Mouse (Mus musculus): Measurements from ENCODE around the gene Mapk8ip3. TPM values are rescaled to one million over a fixed set of nuclear protein-coding genes. Genes with fewer than 3 reads are reported as not detected.

The Mapk8ip3 gene
- polyA plus RNA-seq, 1 experiment from 2014 or later, result 38.3 TPM

GRCm38 (mm10) chr17:24892785-24893184 lies 44.0 kb downstream of the Mapk8ip3 start:
- ATAC-seq (ENCODE audit: insufficient number of reproducible peaks, low FRiP score, low TSS enrichment, low read depth), result no peak
- H3K9ac ChIP-seq, result no peak overlapping the region

GRCm38 (mm10) chr17:24891321-24891720 lies 45.5 kb downstream of the Mapk8ip3 start:
- H3K9me3 ChIP-seq (replicated peaks), result no peaks in the 10 kb centered on the region
- no peaks in the 10 kb centered on the region for H3K27me3 ChIP-seq
- no peak overlapping the region for H3K4me3 ChIP-seq (replicated peaks)
- H3K27ac ChIP-seq (replicated peaks), result no peak overlapping the region
- peaks cover 52% of the 10 kb centered on the region for H3K36me3 ChIP-seq
- no peak overlapping the region for H3K4me2 ChIP-seq (replicated peaks)
- WGBS, result 81% methylated on average over 13 of the region's 13 CpGs
- no peak for ATAC-seq (ENCODE audit: insufficient number of reproducible peaks, low FRiP score, low TSS enrichment, low read depth)
- H3K9ac ChIP-seq, result no peak overlapping the region
- peaks cover 41% of the 10 kb centered on the region for H3K4me1 ChIP-seq

More at GRCm38 (mm10) chr17:24892785-24893184, 44.0 kb downstream of the Mapk8ip3 start:
- Histone ChIP-seq H3K4me3 (replicated peaks) (no peak overlapping the region), H3K36me3 (peaks cover 57% of the 10 kb centered on the region), H3K27me3 (no peaks in the 10 kb centered on the region), H3K9me3 (replicated peaks) (no peaks in the 10 kb centered on the region), H3K4me1 (peaks cover 49% of the 10 kb centered on the region), H3K4me2 (replicated peaks) (no peak overlapping the region), H3K27ac (replicated peaks) (no peak overlapping the region)
- 92% methylated on average over 12 of the region's 12 CpGs for WGBS

- H3K4me1 ChIP-seq, result peaks cover 39% of the 10 kb centered on the region
- no peak for ATAC-seq (ENCODE audit: insufficient number of reproducible peaks, low FRiP score, low TSS enrichment, low read depth)
- H3K27me3 ChIP-seq, result no peaks in the 10 kb centered on the region
- peaks cover 52% of the 10 kb centered on the region for H3K36me3 ChIP-seq
- no peak overlapping the region for H3K4me2 ChIP-seq (replicated peaks)
- H3K9me3 ChIP-seq (replicated peaks), result no peaks in the 10 kb centered on the region
- H3K9ac ChIP-seq, result no peak overlapping the region
- WGBS, result 86% methylated on average over 19 of the region's 19 CpGs
- H3K27ac ChIP-seq (replicated peaks), result no peak overlapping the region
- H3K4me3 ChIP-seq (replicated peaks), result no peak overlapping the region
Observed at GRCm38 (mm10) chr17:24890151-24891092, 46.4 kb downstream of the Mapk8ip3 start.

- WGBS, result 81% methylated on average over 3 of the region's 3 CpGs
- no peak overlapping the region for H3K27ac ChIP-seq (replicated peaks)
- peaks cover 39% of the 10 kb centered on the region for H3K4me1 ChIP-seq
- H3K4me3 ChIP-seq (replicated peaks), result 0 out of 2 replicates have a peak overlapping the region, but pooled peaks have one; percentile 2
- no peak overlapping the region for H3K9ac ChIP-seq
- no peaks in the 10 kb centered on the region for H3K27me3 ChIP-seq
- peaks cover 61% of the 10 kb centered on the region for H3K36me3 ChIP-seq
- ATAC-seq (ENCODE audit: insufficient number of reproducible peaks, low FRiP score, low TSS enrichment, low read depth), result no peak
- no peaks in the 10 kb centered on the region for H3K9me3 ChIP-seq (replicated peaks)
- H3K4me2 ChIP-seq (replicated peaks), result no peak overlapping the region
Observed at GRCm38 (mm10) chr17:24888862-24889261, 47.9 kb downstream of the Mapk8ip3 start.

- 57% methylated on average over 18 of the region's 18 CpGs for WGBS
Observed at GRCm38 (mm10) chr17:24887291-24888080, 49.3 kb downstream of the Mapk8ip3 start.

GRCm38 (mm10) chr17:24886932-24887271 lies 49.9 kb downstream of the Mapk8ip3 start:
- peak; percentile 12; the same call in 1 of the 2 replicates for ATAC-seq (ENCODE audit: insufficient number of reproducible peaks, low FRiP score, low TSS enrichment, low read depth)
- H3K4me1 ChIP-seq, result peaks cover 32% of the 10 kb centered on the region
- peaks cover 58% of the 10 kb centered on the region for H3K36me3 ChIP-seq
- peak overlapping the region; percentile 84 for H3K4me2 ChIP-seq (replicated peaks)
- H3K4me3 ChIP-seq (replicated peaks), result peak overlapping the region; percentile 97
- no peaks in the 10 kb centered on the region for H3K27me3 ChIP-seq
- H3K9me3 ChIP-seq (replicated peaks), result no peaks in the 10 kb centered on the region
- peak overlapping the region; percentile 85 for H3K9ac ChIP-seq
- 1% methylated on average over 18 of the region's 18 CpGs for WGBS
- peak overlapping the region; percentile 82 for H3K27ac ChIP-seq (replicated peaks)

More at GRCm38 (mm10) chr17:24887291-24888080, 49.3 kb downstream of the Mapk8ip3 start:
- peaks cover 32% of the 10 kb centered on the region for H3K4me1 ChIP-seq
- H3K27me3 ChIP-seq, result no peaks in the 10 kb centered on the region
- peak overlapping the region; percentile 84 for H3K4me2 ChIP-seq (replicated peaks)
- H3K9me3 ChIP-seq (replicated peaks), result no peaks in the 10 kb centered on the region
- H3K36me3 ChIP-seq, result peaks cover 61% of the 10 kb centered on the region
- H3K4me3 ChIP-seq (replicated peaks), result peak overlapping the region; percentile 97
- peak overlapping the region; percentile 85 for H3K9ac ChIP-seq
- ATAC-seq (ENCODE audit: insufficient number of reproducible peaks, low FRiP score, low TSS enrichment, low read depth), result no peak
- H3K27ac ChIP-seq (replicated peaks), result no peak overlapping the region

GRCm38 (mm10) chr17:24886134-24886931 lies 50.4 kb downstream of the Mapk8ip3 start, which contains the start of the genes Nubp2 and Spsb3:
TSS of gene Nubp2 (minus strand) at chr17:24886349.
TSS of gene Spsb3 (plus strand) at chr17:24886643.
- Histone ChIP-seq H3K4me2 (replicated peaks) (peak within 1 kb of the TSS; percentile 94), H3K27ac (replicated peaks) (peak within 1 kb of the TSS; percentile 82), H3K27me3 (no peaks in the 10 kb centered on the region), H3K4me1 (peaks cover 32% of the 10 kb centered on the region), H3K4me3 (replicated peaks) (peak within 1 kb of the TSS; percentile 97), H3K9ac (peak within 1 kb of the TSS; percentile 85), H3K36me3 (peaks cover 54% of the 10 kb centered on the region), H3K9me3 (replicated peaks) (no peaks in the 10 kb centered on the region)
- peak; percentile 94 for ATAC-seq (ENCODE audit: insufficient number of reproducible peaks, low FRiP score, low TSS enrichment, low read depth)
- WGBS, result under 1% methylated on average over 69 of the region's 69 CpGs

- H3K36me3 ChIP-seq, result peaks cover 46% of the 10 kb centered on the region
- peak overlapping the region; percentile 97 for H3K4me3 ChIP-seq (replicated peaks)
- H3K9ac ChIP-seq, result peak overlapping the region; percentile 59
- WGBS, result 26% methylated on average over 22 of the region's 22 CpGs
- H3K27me3 ChIP-seq, result no peaks in the 10 kb centered on the region
- no peaks in the 10 kb centered on the region for H3K9me3 ChIP-seq (replicated peaks)
- ATAC-seq (ENCODE audit: insufficient number of reproducible peaks, low FRiP score, low TSS enrichment, low read depth), result no peak
- peak overlapping the region; percentile 94 for H3K4me2 ChIP-seq (replicated peaks)
- H3K27ac ChIP-seq (replicated peaks), result no peak overlapping the region
- peaks cover 32% of the 10 kb centered on the region for H3K4me1 ChIP-seq
Observed at GRCm38 (mm10) chr17:24885356-24886133, 51.2 kb downstream of the Mapk8ip3 start.

GRCm38 (mm10) chr17:24884391-24884790 lies 52.4 kb downstream of the Mapk8ip3 start:
- no peak overlapping the region for H3K4me3 ChIP-seq (replicated peaks)
- no peaks in the 10 kb centered on the region for H3K27me3 ChIP-seq
- no peak overlapping the region for H3K27ac ChIP-seq (replicated peaks)
- ATAC-seq (ENCODE audit: insufficient number of reproducible peaks, low FRiP score, low TSS enrichment, low read depth), result no peak
- 83% methylated on average over 6 of the region's 6 CpGs for WGBS
- H3K9me3 ChIP-seq (replicated peaks), result no peaks in the 10 kb centered on the region
- no peak overlapping the region for H3K4me2 ChIP-seq (replicated peaks)
- H3K4me1 ChIP-seq, result peaks cover 32% of the 10 kb centered on the region
- H3K9ac ChIP-seq, result no peak overlapping the region
- H3K36me3 ChIP-seq, result peaks cover 37% of the 10 kb centered on the region

Measured in embryonic facial prominence, embryonic 15.5 days (tissue).